Mouse (Mus musculus): ENCODE results near the gene Dtymk. TPM values are rescaled to one million over a fixed set of nuclear protein-coding genes. Genes with fewer than 3 reads are reported as not detected.
"Not testable (repeated sequence)": the region's sequence is repeated elsewhere in the genome, so short reads cannot be mapped to it uniquely, and the experiment has no call there.

Gene Dtymk
- polyA plus RNA-seq, 1 experiment = 81.4 TPM

DNA sequence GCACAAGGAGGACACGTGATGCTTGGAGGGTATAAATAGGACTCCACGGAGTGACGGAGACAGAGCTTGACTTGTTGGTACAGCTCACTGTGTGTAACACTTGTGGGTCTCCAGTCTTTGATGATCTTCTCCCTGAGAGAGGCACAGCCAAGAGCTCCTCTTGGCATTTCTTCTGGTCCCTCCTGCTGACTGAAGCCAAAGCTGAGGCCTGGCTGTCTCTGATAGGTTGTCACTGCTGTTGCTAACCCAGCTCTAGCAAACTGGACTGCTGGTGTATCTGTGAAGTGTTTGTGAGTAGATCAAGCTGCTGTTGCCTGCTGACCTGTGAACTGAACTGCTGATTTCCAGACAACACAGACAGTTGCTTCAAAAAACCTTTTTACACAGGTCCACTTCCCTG is 31.8 kb downstream of the Dtymk start:
- H3K4me2 ChIP-seq (ENCODE audit: low read depth) = no peak overlapping the region
- H3K36me3 ChIP-seq (ENCODE audit: control insufficient read depth, insufficient read depth) = peaks cover 14% of the 10 kb centered on the region
- peaks cover 33% of the 10 kb centered on the region for H3K79me2 ChIP-seq (ENCODE audit: control insufficient read depth, insufficient read depth)
- no peaks in the 10 kb centered on the region for H3K27me3 ChIP-seq (ENCODE audit: control insufficient read depth, insufficient read depth, insufficient read length)
- TF ChIP-seq SRF (IDR thresholded peaks at IDR 0.05; ENCODE audit: control insufficient read depth, insufficient read length, low read depth) (no peak), TCF12 (IDR thresholded peaks at IDR 0.05; ENCODE audit: insufficient read depth, poor library complexity, severe bottlenecking) (no peak), E2F4 (IDR thresholded peaks at IDR 0.05; ENCODE audit: insufficient read depth) (no peak), MYOD1 (IDR thresholded peaks at IDR 0.05; ENCODE audit: control insufficient read depth in 1 of 3, insufficient read length in 2 of 3, low read depth in 2 of 3) (no peak), TCF3 (IDR thresholded peaks at IDR 0.05; ENCODE audit: insufficient read length, low read depth) (no peak), MAX (IDR thresholded peaks at IDR 0.05; ENCODE audit: low read depth) (no peak), POLR2A (IDR thresholded peaks at IDR 0.05; ENCODE audit: insufficient read length, low read depth) (no peak), USF1 (IDR thresholded peaks at IDR 0.05; ENCODE audit: low read depth) (no peak)
- no peak overlapping the region for H3K4me3 ChIP-seq
- H3ac ChIP-seq (ENCODE audit: control insufficient read depth, insufficient read length) = no peak overlapping the region

DNA sequence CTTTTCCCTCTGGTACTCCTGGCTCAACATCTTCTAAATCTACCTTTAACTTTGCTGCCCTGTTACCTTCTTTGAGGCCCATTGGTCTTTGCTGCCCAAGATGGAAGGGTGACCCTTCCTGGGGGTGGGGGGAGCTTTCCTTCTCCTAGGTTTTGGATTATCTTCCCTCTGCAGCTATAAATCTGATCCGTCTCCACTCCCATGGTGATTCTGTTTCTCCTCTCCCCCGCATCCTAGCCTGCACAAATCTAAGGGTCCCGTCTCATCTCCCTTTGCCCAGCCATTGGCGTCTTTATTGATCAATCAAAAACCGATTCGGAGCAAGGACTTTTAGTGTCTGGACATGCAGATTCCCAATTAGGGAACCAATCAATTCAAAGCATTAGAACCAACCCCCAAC is 34.1 kb downstream of the Dtymk start:
- TF ChIP-seq CEBPB (IDR thresholded peaks at IDR 0.05; ENCODE audit: insufficient read depth, poor library complexity, severe bottlenecking) = no peak
- TF ChIP-seq TCF3 (IDR thresholded peaks at IDR 0.05; ENCODE audit: insufficient read length, low read depth) = no peak
- no peak for TF ChIP-seq POLR2AphosphoS2 (IDR thresholded peaks at IDR 0.05; ENCODE audit: insufficient read length, low read depth)
- TF ChIP-seq MAX (IDR thresholded peaks at IDR 0.05; ENCODE audit: low read depth) = no peak
- TF ChIP-seq MYOD1 (IDR thresholded peaks at IDR 0.05; ENCODE audit: control insufficient read depth in 1 of 3, insufficient read length in 2 of 3, low read depth in 2 of 3) = no peak
- H3K79me2 ChIP-seq (ENCODE audit: control insufficient read depth, insufficient read depth) = peaks cover 53% of the 10 kb centered on the region

DNA sequence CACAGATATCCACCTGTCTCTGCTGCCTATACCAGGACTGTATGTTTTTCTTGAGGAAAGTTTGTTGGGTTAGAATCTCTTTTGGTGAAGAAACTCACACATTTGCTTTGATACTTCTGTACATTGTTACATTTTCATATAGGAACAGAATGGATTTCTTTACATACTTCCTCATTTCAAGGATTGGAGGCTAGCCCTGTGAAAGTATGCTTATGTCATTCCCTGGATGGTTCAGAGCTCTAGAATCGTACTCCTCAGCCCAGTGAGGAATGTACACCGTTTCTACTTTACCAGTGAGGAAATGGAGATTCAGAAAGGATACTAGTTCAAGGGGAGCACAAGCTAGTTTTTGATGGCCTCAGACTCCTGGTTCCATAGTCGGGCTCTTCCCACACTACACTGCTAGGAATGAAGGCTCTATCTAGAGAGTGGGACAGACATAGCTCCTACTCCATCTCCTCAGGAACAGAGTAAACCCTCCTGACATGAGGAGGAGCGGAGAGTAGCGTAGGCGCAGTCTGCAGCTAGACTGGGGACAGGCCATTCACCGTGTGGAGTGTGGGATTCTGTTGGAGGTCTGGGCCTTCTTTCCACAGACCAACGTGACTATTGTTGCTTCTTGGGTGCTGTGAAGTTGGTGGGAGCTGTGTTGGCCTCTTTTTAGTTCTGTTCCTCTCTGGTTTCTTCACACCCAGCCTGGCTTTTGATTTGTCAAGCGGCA is 36.7 kb downstream of the Dtymk start:
- H3ac ChIP-seq (ENCODE audit: control insufficient read depth, insufficient read length) = no peak overlapping the region
- no peaks in the 10 kb centered on the region for H3K27me3 ChIP-seq (ENCODE audit: control insufficient read depth, insufficient read depth, insufficient read length)
- H3K4me3 ChIP-seq = no peak overlapping the region
- no peak overlapping the region for H3K4me2 ChIP-seq (ENCODE audit: low read depth)
- no peaks in the 10 kb centered on the region for H3K36me3 ChIP-seq (ENCODE audit: control insufficient read depth, insufficient read depth)
- no peak for TF ChIP-seq POLR2A (IDR thresholded peaks at IDR 0.05; ENCODE audit: insufficient read length, low read depth)
- no peak for TF ChIP-seq TCF12 (IDR thresholded peaks at IDR 0.05; ENCODE audit: insufficient read depth, poor library complexity, severe bottlenecking)
- no peak for TF ChIP-seq USF1 (IDR thresholded peaks at IDR 0.05; ENCODE audit: low read depth)
- TF ChIP-seq SRF (IDR thresholded peaks at IDR 0.05; ENCODE audit: control insufficient read depth, insufficient read length, low read depth) = no peak
- TF ChIP-seq REST (IDR thresholded peaks at IDR 0.05; ENCODE audit: insufficient read depth, insufficient read length) = no peak
- TF ChIP-seq E2F4 (IDR thresholded peaks at IDR 0.05; ENCODE audit: insufficient read depth) = no peak
- TF ChIP-seq MYOD1 (IDR thresholded peaks at IDR 0.05; ENCODE audit: control insufficient read depth in 1 of 3, insufficient read length in 2 of 3, low read depth in 2 of 3) = no peak
- TF ChIP-seq POLR2AphosphoS2 (IDR thresholded peaks at IDR 0.05; ENCODE audit: insufficient read length, low read depth) = no peak
- TF ChIP-seq MAX (IDR thresholded peaks at IDR 0.05; ENCODE audit: low read depth) = no peak
- no peak for TF ChIP-seq TCF3 (IDR thresholded peaks at IDR 0.05; ENCODE audit: insufficient read length, low read depth)
- TF ChIP-seq CEBPB (IDR thresholded peaks at IDR 0.05; ENCODE audit: insufficient read depth, poor library complexity, severe bottlenecking) = no peak
- TF ChIP-seq MYOG (IDR thresholded peaks at IDR 0.05; ENCODE audit: control insufficient read depth in 1 of 3, insufficient read depth in 1 of 3, insufficient read length in 2 of 3, low read depth in 2 of 3) = no peak
- H3K79me2 ChIP-seq (ENCODE audit: control insufficient read depth, insufficient read depth) = peaks cover 72% of the 10 kb centered on the region

More for the DNA sequence above, 34.1 kb downstream of the Dtymk start:
- Histone ChIP-seq H3K27me3 (ENCODE audit: control insufficient read depth, insufficient read depth, insufficient read length) (no peaks in the 10 kb centered on the region), H3ac (ENCODE audit: control insufficient read depth, insufficient read length) (no peak overlapping the region), H3K36me3 (ENCODE audit: control insufficient read depth, insufficient read depth) (no peaks in the 10 kb centered on the region), H3K4me2 (ENCODE audit: low read depth) (no peak overlapping the region), H3K4me3 (no peak overlapping the region)

DNA sequence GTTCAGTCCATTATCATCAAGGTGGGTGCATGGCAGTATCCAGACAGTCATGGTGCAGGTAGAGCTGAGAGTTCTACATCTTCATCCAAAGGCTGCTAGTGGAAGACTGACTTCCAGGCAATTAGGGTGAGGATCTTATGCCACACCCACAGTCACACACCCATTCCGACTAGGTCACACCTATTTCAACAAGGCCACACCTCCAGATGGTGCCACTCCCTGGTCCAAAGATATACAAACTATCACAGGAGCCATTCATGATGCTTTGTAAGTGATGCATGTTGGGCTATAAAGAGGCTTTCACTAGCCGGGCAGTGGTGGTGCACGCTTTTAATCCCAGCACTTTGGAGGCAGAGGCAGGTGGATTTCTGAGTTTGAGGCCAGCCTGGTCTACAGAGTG is 38.2 kb downstream of the Dtymk start:
- H3K4me3 ChIP-seq; H3ac ChIP-seq (ENCODE audit: control insufficient read depth, insufficient read length): not testable (repeated sequence)

DNA sequence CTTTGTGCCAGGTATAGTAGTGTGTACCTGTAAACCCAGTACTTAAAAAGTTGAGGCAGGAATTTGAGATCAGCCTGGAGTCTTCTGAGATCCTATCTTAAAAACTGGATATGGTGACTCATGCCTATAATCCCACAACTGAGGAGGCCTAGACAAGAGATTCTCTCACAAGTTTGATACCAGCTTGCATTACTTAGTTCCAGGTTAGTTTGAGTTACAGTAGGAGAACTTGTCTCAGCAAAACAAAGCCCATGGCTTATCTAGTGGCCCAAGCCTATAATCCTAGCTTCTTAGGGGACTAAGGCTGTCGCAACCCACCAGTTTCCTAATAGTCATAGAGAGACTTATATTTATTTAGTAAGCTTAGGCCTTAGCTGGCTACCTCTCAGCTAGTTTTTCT is 41.7 kb downstream of the Dtymk start:
- TF ChIP-seq CEBPB (IDR thresholded peaks at IDR 0.05; ENCODE audit: insufficient read depth, poor library complexity, severe bottlenecking) (no peak), MYOG (IDR thresholded peaks at IDR 0.05; ENCODE audit: control insufficient read depth in 1 of 3, insufficient read depth in 1 of 3, insufficient read length in 2 of 3, low read depth in 2 of 3) (no peak), SRF (IDR thresholded peaks at IDR 0.05; ENCODE audit: control insufficient read depth, insufficient read length, low read depth) (no peak), REST (IDR thresholded peaks at IDR 0.05; ENCODE audit: insufficient read depth, insufficient read length) (no peak), USF1 (IDR thresholded peaks at IDR 0.05; ENCODE audit: low read depth) (no peak), MAX (IDR thresholded peaks at IDR 0.05; ENCODE audit: low read depth) (no peak), TCF3 (IDR thresholded peaks at IDR 0.05; ENCODE audit: insufficient read length, low read depth) (no peak), POLR2AphosphoS2 (IDR thresholded peaks at IDR 0.05; ENCODE audit: insufficient read length, low read depth) (no peak), E2F4 (IDR thresholded peaks at IDR 0.05; ENCODE audit: insufficient read depth) (no peak), MYOD1 (IDR thresholded peaks at IDR 0.05; ENCODE audit: control insufficient read depth in 1 of 3, insufficient read length in 2 of 3, low read depth in 2 of 3) (no peak), POLR2A (IDR thresholded peaks at IDR 0.05; ENCODE audit: insufficient read length, low read depth) (no peak)
- H3K4me3 ChIP-seq = no peak overlapping the region

More for the DNA sequence above, 38.2 kb downstream of the Dtymk start:
- not testable (repeated sequence) for H3K4me2 ChIP-seq (ENCODE audit: low read depth); H3K27me3 ChIP-seq (ENCODE audit: control insufficient read depth, insufficient read depth, insufficient read length); H3K36me3 ChIP-seq (ENCODE audit: control insufficient read depth, insufficient read depth)
- H3K79me2 ChIP-seq (ENCODE audit: control insufficient read depth, insufficient read depth) = peaks cover 81% of the 10 kb centered on the region

More for the DNA sequence above, 41.7 kb downstream of the Dtymk start:
- no peaks in the 10 kb centered on the region for H3K36me3 ChIP-seq (ENCODE audit: control insufficient read depth, insufficient read depth)
- H3K79me2 ChIP-seq (ENCODE audit: control insufficient read depth, insufficient read depth) = peaks cover 92% of the 10 kb centered on the region
- H3K4me2 ChIP-seq (ENCODE audit: low read depth) = no peak overlapping the region
- no peaks in the 10 kb centered on the region for H3K27me3 ChIP-seq (ENCODE audit: control insufficient read depth, insufficient read depth, insufficient read length)
- H3ac ChIP-seq (ENCODE audit: control insufficient read depth, insufficient read length) = no peak overlapping the region
